Comparison of ENCODE assay signal across 8 mouse cellular contexts in the genomic region with DNA sequence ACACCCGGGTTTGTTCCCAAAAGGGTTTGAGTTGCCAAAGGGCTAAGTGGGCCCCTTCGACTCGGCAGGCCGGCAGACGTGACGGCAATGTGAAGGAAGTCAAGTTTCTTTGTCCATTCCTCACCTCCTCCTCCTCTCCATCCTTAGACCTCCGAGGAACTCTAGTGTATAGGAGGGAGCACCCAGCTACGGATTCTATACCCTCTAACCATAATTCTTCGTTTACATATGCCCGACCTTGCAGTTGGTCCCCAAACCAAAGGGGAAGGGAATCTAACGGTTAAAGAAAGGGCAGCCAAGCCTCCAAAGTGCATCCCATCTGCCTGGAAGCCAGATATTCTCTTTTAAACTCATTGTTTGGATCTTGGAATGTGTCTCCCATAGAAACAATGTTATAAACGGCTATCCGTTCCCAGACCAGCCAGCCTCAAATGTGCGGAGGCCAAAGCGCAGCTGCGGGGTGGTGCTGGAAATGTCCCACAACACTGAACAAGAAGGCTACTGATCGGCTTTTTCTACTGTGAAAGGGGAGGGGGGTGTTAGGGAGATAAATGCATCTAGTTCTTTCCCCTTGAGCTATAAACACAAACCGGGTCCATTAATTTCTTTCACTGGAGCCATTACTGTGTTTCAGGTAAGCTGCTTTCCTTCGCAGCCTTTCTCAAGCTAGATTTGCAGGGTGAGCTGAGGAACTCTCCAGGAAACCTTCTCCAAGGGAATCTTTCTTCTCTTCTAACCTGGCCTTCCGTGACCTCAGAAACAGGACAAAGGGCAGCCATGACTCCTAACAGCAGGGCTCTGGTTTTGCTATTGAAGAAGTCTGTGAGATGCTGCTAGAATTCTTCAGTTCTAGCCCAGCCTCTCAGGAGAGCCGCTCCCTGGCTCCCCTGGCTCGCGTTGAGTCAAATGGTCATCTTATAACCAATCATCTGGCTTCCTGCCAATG. TPM values are rescaled to one million over a fixed set of nuclear protein-coding genes. Genes with fewer than 3 reads are reported as not detected.
DNase-seq lines count a peak whose midpoint lies in the region; ATAC-seq and TF ChIP-seq lines count a peak whose summit lies in the region.

No protein-coding gene starts in this region.

- no peaks in the 10 kb centered on the region for H3K27me3 ChIP-seq in spleen, adult 2 months (ENCODE audit: control insufficient read depth, insufficient read depth, low read length)
- no peaks in the 10 kb centered on the region for H3K27me3 ChIP-seq in hindbrain, embryonic 13.5 days
- peaks cover 58% of the 10 kb centered on the region for H3K27me3 ChIP-seq in liver, embryonic 15.5 days
- H3K27me3 ChIP-seq in stomach, embryonic 16.5 days (ENCODE audit: control insufficient read depth, insufficient read depth, low read length), result peaks cover 8% of the 10 kb centered on the region; the same call in 1 of the 2 replicates

- WGBS in spleen, adult 2 months, result 46% methylated on average over 23 of the region's 23 CpGs
- WGBS in hindbrain, embryonic 13.5 days, result 4% methylated on average over 23 of the region's 23 CpGs
- 37% methylated on average over 23 of the region's 23 CpGs for WGBS in liver, embryonic 15.5 days (ENCODE audit: insufficient replicate concordance)
- 19% methylated on average over 23 of the region's 23 CpGs for WGBS in stomach, embryonic 16.5 days

- peak; percentile 32 for DNase-seq in cerebellum, adult 9-11 months
- no peak for DNase-seq in cerebellum, postnatal 36 days
- no peak for DNase-seq in spleen, adult 2 months (ENCODE audit: low read depth in 1 of 2, low spot score in 2 of 2)
- DNase-seq in spleen, postnatal 36 days (ENCODE audit: low spot score in 2 of 2), result no peak

- H3K9me3 ChIP-seq in hindbrain, embryonic 13.5 days, result no peaks in the 10 kb centered on the region
- H3K9me3 ChIP-seq in liver, embryonic 15.5 days (replicated peaks), result no peaks in the 10 kb centered on the region
- H3K9me3 ChIP-seq in stomach, embryonic 16.5 days (replicated peaks; ENCODE audit: control insufficient read depth, low read length), result no peaks in the 10 kb centered on the region

- peak overlapping the region; percentile 92 for H3K4me2 ChIP-seq in hindbrain, embryonic 13.5 days
- H3K4me2 ChIP-seq in liver, embryonic 15.5 days, result peak overlapping the region; percentile 85
- peak overlapping the region; percentile 88 for H3K4me2 ChIP-seq in stomach, embryonic 16.5 days (ENCODE audit: low read depth, low read length)

- peak overlapping the region; percentile 83 for H3K4me3 ChIP-seq in spleen, adult 2 months (ENCODE audit: extremely low read depth, insufficient read depth, insufficient read length)
- H3K4me3 ChIP-seq in hindbrain, embryonic 13.5 days, result peak overlapping the region; percentile 65
- H3K4me3 ChIP-seq in liver, embryonic 15.5 days (replicated peaks), result peak overlapping the region; percentile 60
- H3K4me3 ChIP-seq in stomach, embryonic 16.5 days (replicated peaks; ENCODE audit: low read length), result peak overlapping the region; percentile 56

- H3K9ac ChIP-seq in hindbrain, embryonic 13.5 days, result peak overlapping the region; percentile 83
- no peak overlapping the region for H3K9ac ChIP-seq in liver, embryonic 15.5 days
- peak overlapping the region; percentile 71 for H3K9ac ChIP-seq in stomach, embryonic 16.5 days (ENCODE audit: low read length)

- TF ChIP-seq POLR2A in spleen, adult 2 months (IDR thresholded peaks at IDR 0.05; ENCODE audit: low read depth, low read length), result no peak

- ATAC-seq in hindbrain, embryonic 13.5 days (ENCODE audit: low FRiP score), result peak; percentile 37
- ATAC-seq in liver, embryonic 15.5 days (ENCODE audit: insufficient read depth), result no peak
- peak; percentile 8 for ATAC-seq in stomach, embryonic 16.5 days (ENCODE audit: insufficient read depth, low FRiP score)
- no peak for ATAC-seq in granulocyte monocyte progenitor cell, adult 5-6 weeks (replicated peaks; ENCODE audit: poor library complexity, severe bottlenecking)

- no peaks in the 10 kb centered on the region for H3K36me3 ChIP-seq in spleen, adult 2 months (ENCODE audit: control insufficient read depth, insufficient read depth, low read length)
- H3K36me3 ChIP-seq in hindbrain, embryonic 13.5 days, result no peaks in the 10 kb centered on the region
- H3K36me3 ChIP-seq in liver, embryonic 15.5 days (replicated peaks), result no peaks in the 10 kb centered on the region
- H3K36me3 ChIP-seq in stomach, embryonic 16.5 days (ENCODE audit: control insufficient read depth, insufficient read depth, low read length), result no peaks in the 10 kb centered on the region

- peaks cover 22% of the 10 kb centered on the region; the same call in 1 of the 2 replicates for H3K4me1 ChIP-seq in spleen, adult 2 months (ENCODE audit: control insufficient read depth, insufficient read depth, insufficient read length)
- peaks cover 43% of the 10 kb centered on the region for H3K4me1 ChIP-seq in hindbrain, embryonic 13.5 days (replicated peaks)
- peaks cover 55% of the 10 kb centered on the region for H3K4me1 ChIP-seq in liver, embryonic 15.5 days (replicated peaks)
- peaks cover 23% of the 10 kb centered on the region for H3K4me1 ChIP-seq in stomach, embryonic 16.5 days (ENCODE audit: control insufficient read depth, insufficient read depth, low read length)

- TF ChIP-seq CTCF in spleen, adult 2 months (IDR thresholded peaks at IDR 0.05; ENCODE audit: extremely low read depth, insufficient read depth, insufficient read length, insufficient replicate concordance), result no peak

- peak overlapping the region; percentile 81 for H3K27ac ChIP-seq in spleen, adult 2 months (ENCODE audit: insufficient read depth, low read length)
- peak overlapping the region; percentile 94 for H3K27ac ChIP-seq in hindbrain, embryonic 13.5 days
- no peak overlapping the region for H3K27ac ChIP-seq in liver, embryonic 15.5 days (replicated peaks)
- H3K27ac ChIP-seq in stomach, embryonic 16.5 days (ENCODE audit: low read length), result peak overlapping the region; percentile 92

RNA-seq across cellular contexts. Expression of a gene that starts 0.6 kb away (rescaled TPM):
- polyA plus RNA-seq in spleen, adult 2 months (2012; rRNA removed), result 70.2 and 85.9 TPM in 2 replicates
- 29.6 and 30.6 TPM in 2 replicates for polyA plus RNA-seq in hindbrain, embryonic 13.5 days (2015; fragmentation: Nextera tagmentation; extraction: Ambion mirVana)
- 2.8 and 2.9 TPM in 2 replicates for polyA plus RNA-seq in liver, embryonic 15.5 days (2015; fragmentation: Nextera tagmentation; extraction: Ambion mirVana)
- 13.4 and 16.4 TPM in 2 replicates for polyA plus RNA-seq in stomach, embryonic 16.5 days (2015; fragmentation: Nextera tagmentation; extraction: Ambion mirVana)
- 43.5 and 54.8 TPM in 2 replicates for total RNA-seq in granulocyte monocyte progenitor cell, adult 5-6 weeks (2014; fragmentation: Nextera tagmentation)
- 57.9 and 76.3 TPM in 2 replicates for total RNA-seq in granulocyte monocyte progenitor cell, adult 5-6 weeks (2017)

Comparison
In these comparisons a context has a peak if more than half of its experiments do, and no peak if none do; other contexts are left out.
1. ATAC-seq: peak in hindbrain, embryonic 13.5 days (single experiment) and stomach, embryonic 16.5 days (single experiment); none in liver, embryonic 15.5 days (single experiment) and granulocyte monocyte progenitor cell, adult 5-6 weeks (single experiment).
2. Peak in every context shown above with its lines, with median percentiles within 50 percentile points of each other: H3K4me3 ChIP-seq and H3K4me2 ChIP-seq.